Mouse (Mus musculus): ENCODE data around the gene Cacnb2. TPM values are rescaled to one million over a fixed set of nuclear protein-coding genes. Genes with fewer than 3 reads are reported as not detected.
A peak's percentile ranks its signal among the peaks of the same experiment; 100 is the strongest.

The Cacnb2 gene
- total RNA-seq, 2 experiments from 2014 or later = 78.8 to 87.0 TPM

- no peak for DNase-seq (ENCODE audit: low spot score in 2 of 2)
Measured at GRCm38 (mm10) chr2:14953090-14953489, 350.2 kb downstream of the Cacnb2 start.

DNA sequence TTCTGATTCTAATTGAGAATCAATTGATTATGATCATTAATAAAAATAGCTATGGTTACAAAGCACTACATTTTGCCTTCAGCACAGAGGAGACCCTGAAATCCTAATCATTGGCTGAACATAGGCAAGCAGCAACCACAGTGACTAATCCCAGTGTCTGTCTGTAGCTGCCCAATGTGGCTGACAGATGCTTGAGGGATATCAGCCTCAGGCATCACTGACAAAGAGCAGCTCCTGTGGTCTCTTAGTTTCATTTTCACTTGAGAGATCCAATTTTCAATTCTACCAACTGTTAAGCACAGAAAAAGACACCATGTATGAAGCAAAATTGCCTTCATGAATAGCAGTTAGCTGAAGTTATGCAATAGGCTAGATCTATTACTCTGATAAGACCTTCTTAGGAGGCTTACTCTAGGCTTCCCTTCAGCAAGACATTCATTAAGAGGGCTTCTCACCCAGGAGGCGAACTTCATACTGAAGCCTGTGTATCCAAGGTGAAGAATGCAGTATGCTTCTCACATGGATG lies 358.1 kb downstream of the Cacnb2 start:
- peak in 1 of 2 experiments; percentile 55 for DNase-seq (ENCODE audit: low spot score in 2 of 2)

DNA sequence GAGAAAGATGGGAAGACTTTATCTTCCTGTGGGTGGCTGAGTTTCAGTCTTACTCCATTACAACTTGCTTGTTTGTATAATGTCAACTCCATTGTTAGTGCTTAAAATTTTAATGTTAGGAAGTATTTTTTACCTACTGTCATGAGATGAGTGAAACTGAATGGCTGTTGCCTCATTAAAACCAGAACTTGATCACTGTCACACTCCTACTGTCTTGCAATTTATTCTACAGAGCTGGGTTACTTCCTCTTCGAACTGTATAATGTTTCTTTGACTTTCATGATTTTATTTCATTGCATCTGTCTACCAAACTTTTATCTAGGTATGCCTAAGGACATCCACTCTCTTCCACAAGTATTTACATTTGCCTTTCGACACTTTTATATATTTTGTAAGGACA lies 358.6 kb downstream of the Cacnb2 start:
- DNase-seq (ENCODE audit: low spot score in 2 of 2) = no peak

- DNase-seq (ENCODE audit: low spot score in 2 of 2) = no peak
Measured at GRCm38 (mm10) chr2:14984029-14984428, 381.1 kb downstream of the Cacnb2 start.

- DNase-seq (ENCODE audit: low spot score in 2 of 2) = no peak
Measured at GRCm38 (mm10) chr2:14988451-14988850, 385.6 kb downstream of the Cacnb2 start.

DNA sequence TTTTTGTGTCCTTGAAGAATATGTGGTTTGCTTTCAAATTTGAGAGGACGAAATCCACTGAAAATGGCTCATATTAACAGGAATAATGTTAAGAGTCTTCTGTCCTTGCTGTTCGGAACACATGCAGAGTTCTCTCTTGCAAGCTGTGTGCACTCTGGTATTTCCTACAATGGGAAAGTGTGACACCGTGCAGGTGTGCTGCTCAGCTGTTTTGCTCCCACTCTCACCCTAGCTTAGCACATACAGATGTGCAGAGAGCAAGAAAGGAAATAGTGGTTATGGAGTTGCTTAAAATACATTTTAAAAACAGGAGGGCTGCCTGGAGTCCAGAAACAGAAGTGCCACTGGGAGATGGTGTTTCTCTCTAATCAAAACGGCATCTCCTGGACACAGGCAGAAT lies 386.5 kb downstream of the Cacnb2 start:
- DNase-seq (ENCODE audit: low spot score in 2 of 2) = no peak

DNA sequence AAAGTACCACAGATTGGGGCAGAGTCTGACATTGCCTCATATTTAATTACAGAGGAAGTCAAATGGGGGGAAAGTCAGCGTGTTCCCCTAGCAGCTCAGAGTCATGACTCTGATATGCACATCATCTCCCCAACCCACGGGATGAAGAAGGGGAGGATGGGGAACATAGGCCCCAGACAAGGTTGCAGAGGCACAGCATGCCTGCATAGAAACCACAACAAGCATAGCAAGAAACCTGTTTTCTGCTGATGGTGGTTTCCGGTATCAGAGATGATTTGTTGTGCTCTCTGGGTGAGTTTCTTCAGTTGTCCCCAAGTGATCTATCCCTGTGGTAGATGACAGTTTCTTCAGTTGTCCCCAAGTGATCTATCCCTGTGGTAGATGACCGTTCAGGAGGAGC lies 389.6 kb downstream of the Cacnb2 start:
- DNase-seq (ENCODE audit: low spot score in 2 of 2) = no peak

- DNase-seq (ENCODE audit: low spot score in 2 of 2) = no peak
Measured at GRCm38 (mm10) chr2:14996036-14996435, 393.1 kb downstream of the Cacnb2 start.

GRCm38 (mm10) chr2:14997836-14998235 lies 394.9 kb downstream of the Cacnb2 start:
- no peak for DNase-seq (ENCODE audit: low spot score in 2 of 2)

- DNase-seq (ENCODE audit: low spot score in 2 of 2) = no peak
Measured at GRCm38 (mm10) chr2:15007531-15007930, 404.6 kb downstream of the Cacnb2 start.

DNA sequence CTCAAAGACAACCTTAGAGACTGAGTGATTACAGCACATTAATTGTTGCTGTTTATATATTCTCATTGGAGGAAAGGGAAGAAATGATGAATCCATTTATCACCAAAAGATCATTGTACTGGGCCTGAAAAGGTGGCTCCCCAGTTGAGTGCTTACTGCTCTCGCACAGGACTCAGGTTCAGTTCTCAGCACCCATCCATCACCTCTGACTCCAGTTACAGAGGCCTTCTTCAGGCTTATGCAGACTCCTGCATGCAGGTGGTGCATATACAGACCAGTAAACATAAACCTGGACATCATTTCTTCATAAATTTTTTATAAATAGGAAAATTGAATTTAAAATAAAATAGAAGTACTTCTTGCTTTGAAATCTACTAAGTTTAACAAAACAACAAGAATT lies 405.2 kb downstream of the Cacnb2 start:
- no peak for DNase-seq (ENCODE audit: low spot score in 2 of 2)

GRCm38 (mm10) chr2:15026817-15027216 lies 423.9 kb downstream of the Cacnb2 start:
- no peak for DNase-seq (ENCODE audit: low spot score in 2 of 2)

GRCm38 (mm10) chr2:15027816-15028215 lies 424.9 kb downstream of the Cacnb2 start:
- no peak for DNase-seq (ENCODE audit: low spot score in 2 of 2)

Other genes starting within 250 kb of the Cacnb2 start
- gene Slc39a12, start 214.8 kb upstream of the Cacnb2 start, total RNA-seq (2021) = 10 to 100 TPM; 33.7 to 37.2 TPM